Mouse (Mus musculus) layer of hippocampus, postnatal 36 days (tissue): Measurements from ENCODE around the gene Cbx7. TPM values are rescaled to one million over a fixed set of nuclear protein-coding genes. Genes with fewer than 3 reads are reported as not detected.

Experiments used
- DNase-seq, 2 experiments: peaks; one replicate each; pipeline ENCODE4 v3.0.0; 2022
- total RNA-seq, 2 experiments: library from RNA; stranded (reverse); gene quantifications; 2 replicates each; pipeline ENCODE4 v1.2.3; 2021

Gene Cbx7
- total RNA-seq, 2 experiments from 2014 or later = 40.4 to 44.8 TPM

- no peak for DNase-seq
Measured at GRCm38 (mm10) chr15:80000694-80001093, 29.8 kb upstream of the Cbx7 start.

GRCm38 (mm10) chr15:79997988-79998387, 27.1 kb upstream of the Cbx7 start:
- DNase-seq = no peak

DNA sequence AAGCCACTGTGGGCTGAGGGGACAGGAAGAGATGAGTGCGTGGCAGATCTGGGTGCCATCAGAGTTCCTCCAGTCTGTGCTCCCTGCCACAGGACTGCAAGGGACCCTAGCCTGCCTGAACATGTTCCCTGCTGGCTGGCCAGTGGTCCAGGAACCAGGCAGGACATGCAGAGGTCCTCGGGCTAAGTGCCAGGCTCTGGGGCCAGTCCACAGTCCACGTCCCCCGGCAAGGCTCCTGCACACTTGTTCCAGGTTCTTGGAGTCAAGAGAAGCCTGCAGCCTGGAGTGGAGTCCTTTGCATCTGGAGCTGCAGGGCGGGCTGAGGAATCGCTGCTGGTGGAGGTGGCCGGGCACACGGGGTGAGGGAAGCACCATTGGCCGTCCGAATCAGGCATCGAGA, 25.9 kb upstream of the Cbx7 start:
- DNase-seq = no peak

DNA sequence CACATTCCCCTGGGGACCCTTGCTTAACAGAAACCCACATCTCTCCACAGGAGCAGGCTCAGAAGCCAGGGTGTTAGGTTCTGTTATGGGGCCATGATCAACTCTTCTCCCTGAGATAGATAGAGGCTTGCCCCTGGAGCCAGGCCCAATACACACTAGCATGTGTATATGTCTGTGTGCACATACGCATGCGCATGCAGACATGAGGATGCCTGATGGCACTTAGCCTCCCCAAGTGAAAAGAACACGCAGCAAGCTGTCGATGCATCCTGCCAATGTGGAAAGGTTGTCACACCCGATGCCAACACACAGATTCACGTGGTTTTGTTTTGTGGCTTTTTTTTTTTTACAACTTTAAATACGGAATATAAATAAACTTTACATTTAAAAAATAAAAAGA, 24.6 kb upstream of the Cbx7 start:
- DNase-seq = peak; percentile 45 to 49

DNA sequence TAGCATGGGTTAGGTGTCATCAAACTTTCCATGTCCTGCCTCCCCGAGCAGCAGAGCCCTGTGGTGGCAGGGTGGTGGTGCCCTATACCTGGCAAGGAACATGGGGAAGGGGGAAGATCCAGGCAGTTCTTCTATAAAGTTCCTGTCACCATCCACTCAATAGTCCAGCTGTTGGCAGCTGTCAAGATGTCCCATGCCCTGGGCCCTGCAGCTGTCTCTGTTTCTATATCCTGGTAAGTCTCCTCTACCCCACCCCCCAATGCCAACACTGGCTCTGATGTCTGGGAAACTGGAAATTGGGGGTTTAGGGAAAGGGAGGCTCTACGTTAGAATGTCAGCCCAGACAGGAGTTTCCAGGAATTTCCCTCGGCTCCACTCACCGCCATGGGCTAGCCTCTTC, 23.6 kb upstream of the Cbx7 start:
- DNase-seq = no peak

GRCm38 (mm10) chr15:79986182-79986581, 15.3 kb upstream of the Cbx7 start:
- DNase-seq = no peak

- no peak for DNase-seq
Measured at GRCm38 (mm10) chr15:79985471-79985870, 14.6 kb upstream of the Cbx7 start.

- DNase-seq = no peak
Measured at GRCm38 (mm10) chr15:79984152-79984551, 13.2 kb upstream of the Cbx7 start.

- DNase-seq = no peak
Measured at GRCm38 (mm10) chr15:79980716-79981115, 9.8 kb upstream of the Cbx7 start.

GRCm38 (mm10) chr15:79972186-79972585, 1.3 kb upstream of the Cbx7 start:
- DNase-seq = no peak

- DNase-seq = no peak
Measured at GRCm38 (mm10) chr15:79970491-79970890, 428 bp downstream of the Cbx7 start.

GRCm38 (mm10) chr15:79967346-79967745, 3.6 kb downstream of the Cbx7 start:
- no peak for DNase-seq

GRCm38 (mm10) chr15:79964376-79964775, 6.5 kb downstream of the Cbx7 start:
- no peak for DNase-seq

- no peak for DNase-seq
Measured at GRCm38 (mm10) chr15:79962661-79963060, 8.3 kb downstream of the Cbx7 start.

GRCm38 (mm10) chr15:79961366-79961921, 9.5 kb downstream of the Cbx7 start:
- DNase-seq = no peak

GRCm38 (mm10) chr15:79958418-79958817, 12.5 kb downstream of the Cbx7 start:
- no peak for DNase-seq

- DNase-seq = no peak
Measured at GRCm38 (mm10) chr15:79956559-79956958, 14.4 kb downstream of the Cbx7 start.

DNA sequence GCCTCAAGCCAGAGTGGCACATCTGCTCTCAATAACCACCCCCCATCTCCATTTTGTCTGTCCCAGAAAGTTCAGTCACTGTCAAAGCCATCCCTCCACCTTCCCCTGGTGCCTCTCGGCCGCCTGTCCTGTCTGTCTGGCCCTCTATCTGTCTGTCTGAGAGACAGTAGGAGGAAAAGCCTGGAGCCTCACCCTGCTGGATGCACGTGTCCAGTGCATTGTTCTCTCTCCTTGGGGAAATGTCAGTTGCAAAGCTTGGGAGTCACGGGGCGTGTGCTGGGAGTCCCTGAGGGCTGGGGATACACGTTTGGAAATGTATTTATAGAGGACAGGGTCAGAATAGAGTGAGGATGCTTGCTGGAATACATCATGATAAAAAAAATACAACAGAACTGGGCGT, 17.4 kb downstream of the Cbx7 start:
- no peak for DNase-seq

DNA sequence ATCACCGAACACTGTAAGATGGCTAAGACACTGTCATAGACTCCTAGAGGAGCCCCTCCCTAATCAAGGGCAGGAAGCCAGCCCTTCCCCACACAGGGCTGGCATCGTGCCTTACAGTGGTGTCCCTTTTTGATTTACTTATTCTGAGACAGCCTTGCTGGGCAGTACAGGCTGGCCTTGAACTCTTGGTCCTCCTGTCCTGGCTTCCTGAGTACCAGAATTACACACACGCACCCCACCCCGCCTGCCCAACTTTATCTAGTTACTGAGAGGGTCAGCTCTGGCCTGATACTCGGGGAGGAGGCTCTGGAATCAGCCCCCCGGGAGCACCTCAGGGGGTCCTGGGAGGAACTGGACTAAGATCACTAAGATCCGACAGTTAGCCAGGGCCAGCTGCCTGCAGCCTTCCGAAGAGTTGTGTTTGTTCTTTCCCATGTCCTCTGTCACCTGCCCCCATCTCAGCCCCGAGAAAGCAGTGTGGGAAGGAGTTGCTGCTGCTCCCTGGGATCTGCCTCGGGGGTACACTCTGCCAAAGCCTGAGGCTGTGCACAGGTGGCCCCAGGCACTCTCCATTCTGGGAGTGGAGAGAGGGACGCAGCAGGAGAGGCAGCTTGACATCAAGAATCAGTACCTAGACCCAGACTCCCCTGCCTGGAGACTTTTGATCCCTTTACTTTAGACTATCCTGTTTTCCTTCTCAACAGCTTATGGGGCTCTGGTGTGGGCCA, 18.3 kb downstream of the Cbx7 start:
- no peak for DNase-seq

GRCm38 (mm10) chr15:79951730-79952503, 19.0 kb downstream of the Cbx7 start:
- DNase-seq = no peak

- no peak for DNase-seq
Measured at GRCm38 (mm10) chr15:79951226-79951625, 19.7 kb downstream of the Cbx7 start.

- no peak for DNase-seq
Measured at GRCm38 (mm10) chr15:79950250-79951025, 20.5 kb downstream of the Cbx7 start.

GRCm38 (mm10) chr15:79947681-79948080, 23.2 kb downstream of the Cbx7 start:
- DNase-seq = no peak
